Mouse (Mus musculus): ENCODE data around the gene Spsb4. TPM values are rescaled to one million over a fixed set of nuclear protein-coding genes. Genes with fewer than 3 reads are reported as not detected.

The Spsb4 gene
- polyA plus RNA-seq, 1 experiment from 2014 or later, result 21.5 TPM

DNA sequence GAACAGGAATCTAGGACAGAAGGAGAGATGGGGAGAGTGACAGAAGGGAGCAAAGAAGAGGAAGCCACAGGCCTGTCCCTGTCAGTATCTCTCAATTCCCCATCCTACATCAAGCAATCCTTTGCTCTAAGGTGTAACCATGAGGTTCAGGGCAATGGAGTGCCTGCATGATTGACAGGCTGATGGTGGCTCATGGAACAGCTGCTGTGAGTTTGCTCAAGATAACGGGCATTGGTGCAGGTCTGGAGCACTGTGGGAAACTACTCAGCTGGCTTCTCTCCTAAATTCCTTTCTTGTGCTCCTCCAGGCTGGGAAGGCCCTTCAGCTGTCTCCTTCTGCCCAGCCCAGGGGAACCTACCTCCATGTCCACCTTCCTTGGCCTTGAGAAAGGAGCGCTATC, 109.9 kb downstream of the Spsb4 start:
- ATAC-seq (ENCODE audit: insufficient read depth, low FRiP score, low read depth), result peak; percentile 56; the same call in 1 of the 2 replicates
- 75% methylated on average over 2 of the region's 2 CpGs for WGBS

DNA sequence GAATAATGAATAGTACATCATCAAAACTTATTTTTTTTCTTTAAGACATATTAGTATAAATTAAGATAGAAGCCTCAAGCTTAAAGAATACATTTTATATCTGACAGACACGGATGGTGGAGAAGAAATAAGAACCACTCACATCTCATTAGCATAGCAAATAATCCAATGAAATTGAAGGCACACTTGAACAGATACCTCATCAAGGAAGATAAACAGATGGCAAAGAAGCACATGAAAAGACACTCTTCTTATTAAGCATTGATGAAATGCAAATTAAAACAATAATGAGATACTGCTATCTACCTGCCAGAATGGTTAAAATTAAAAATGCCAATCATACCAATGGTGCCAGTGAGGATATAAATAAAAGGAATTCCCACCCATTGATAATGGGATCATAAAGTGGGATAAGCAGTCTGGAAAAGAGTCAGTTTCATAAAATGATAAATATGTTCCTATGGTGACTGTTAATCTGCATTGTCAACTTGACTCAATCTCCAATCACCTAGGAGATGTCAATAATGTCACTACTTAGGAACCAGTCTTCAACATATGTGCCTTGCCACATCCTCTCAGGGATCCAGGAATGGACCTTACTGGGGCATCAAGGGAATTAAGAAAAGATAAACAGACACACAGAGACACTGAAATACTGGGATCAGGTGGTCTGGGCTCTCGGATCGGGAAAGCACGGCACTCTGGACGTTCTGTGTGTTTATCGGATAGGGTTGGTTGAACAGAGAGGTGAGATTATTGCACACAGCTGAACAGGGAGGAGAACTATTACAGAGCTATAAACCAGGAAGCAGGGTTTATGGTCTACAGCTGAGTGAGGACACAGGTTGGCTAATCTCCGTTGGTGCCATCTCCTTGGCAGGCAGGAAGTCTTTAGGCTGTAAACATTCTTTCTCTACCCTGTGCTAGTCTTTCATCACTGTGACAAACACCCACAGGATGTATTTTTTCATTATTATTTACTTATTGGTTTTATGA, 114.0 kb downstream of the Spsb4 start:
- no peak overlapping the region for H3K4me2 ChIP-seq
- H3K9me3 ChIP-seq, result no peaks in the 10 kb centered on the region
- no peak overlapping the region for H3K27ac ChIP-seq
- H3K36me3 ChIP-seq, result no peaks in the 10 kb centered on the region
- no peaks in the 10 kb centered on the region for H3K4me1 ChIP-seq
- WGBS, result 69% methylated on average over 7 of the region's 7 CpGs
- no peaks in the 10 kb centered on the region for H3K27me3 ChIP-seq (replicated peaks)
- no peak for ATAC-seq (ENCODE audit: insufficient read depth, low FRiP score, low read depth)
- H3K4me3 ChIP-seq (replicated peaks), result no peak overlapping the region
- no peak overlapping the region for H3K9ac ChIP-seq

More for the DNA sequence above, 109.9 kb downstream of the Spsb4 start:
- H3K36me3 ChIP-seq, result no peaks in the 10 kb centered on the region
- no peaks in the 10 kb centered on the region for H3K9me3 ChIP-seq
- H3K4me1 ChIP-seq, result no peaks in the 10 kb centered on the region
- H3K9ac ChIP-seq, result no peak overlapping the region
- no peak overlapping the region for H3K4me3 ChIP-seq (replicated peaks)
- H3K4me2 ChIP-seq, result no peak overlapping the region
- H3K27me3 ChIP-seq (replicated peaks), result no peaks in the 10 kb centered on the region
- no peak overlapping the region for H3K27ac ChIP-seq

DNA sequence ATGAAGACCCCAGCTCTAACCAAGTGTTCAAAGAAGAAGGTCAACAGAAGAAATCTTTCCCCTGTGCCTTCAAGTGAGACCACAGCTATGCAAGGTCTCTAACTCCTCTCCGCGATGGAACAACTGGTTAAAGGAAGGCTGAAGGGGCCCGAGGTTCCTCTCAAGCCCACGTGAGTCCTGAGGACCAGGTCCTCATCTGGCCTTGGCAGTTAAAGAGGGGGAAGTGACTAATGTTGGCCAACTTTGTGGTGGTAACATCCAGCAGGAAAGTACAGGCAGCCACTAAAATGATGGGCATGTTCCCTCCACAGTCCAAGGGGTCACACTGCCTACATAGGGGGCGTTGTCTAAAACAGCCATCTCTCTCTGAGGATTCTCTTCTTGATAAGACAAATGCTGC, 118.9 kb downstream of the Spsb4 start:
- H3K36me3 ChIP-seq, result no peaks in the 10 kb centered on the region
- no peaks in the 10 kb centered on the region for H3K27me3 ChIP-seq (replicated peaks)
- no peak overlapping the region for H3K4me2 ChIP-seq
- H3K4me3 ChIP-seq (replicated peaks), result no peak overlapping the region
- no peak overlapping the region for H3K9ac ChIP-seq
- H3K4me1 ChIP-seq, result no peaks in the 10 kb centered on the region
- no peaks in the 10 kb centered on the region for H3K9me3 ChIP-seq
- ATAC-seq (ENCODE audit: insufficient read depth, low FRiP score, low read depth), result no peak
- no peak overlapping the region for H3K27ac ChIP-seq
- 74% methylated on average over 5 of the region's 5 CpGs for WGBS

DNA sequence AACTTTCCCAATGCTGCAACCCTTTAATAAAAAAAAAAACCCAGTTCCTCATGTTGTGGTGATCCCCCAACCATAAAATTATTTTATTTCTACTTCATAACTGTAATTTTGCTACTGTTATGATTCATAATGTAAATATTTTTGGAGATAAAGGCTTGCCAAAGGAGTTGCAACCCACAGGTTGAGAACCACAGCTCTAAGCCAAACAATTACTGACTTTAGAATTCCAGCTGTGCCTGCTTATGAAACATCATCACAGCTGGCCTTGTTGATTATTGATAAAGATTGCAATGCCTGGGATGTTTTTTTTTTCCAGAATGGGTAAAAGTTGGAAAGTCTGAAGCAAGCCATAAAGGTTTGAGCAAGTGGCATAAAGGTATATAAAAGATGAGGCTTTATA, 119.6 kb downstream of the Spsb4 start:
- Histone ChIP-seq H3K9me3 (no peaks in the 10 kb centered on the region), H3K4me3 (replicated peaks) (no peak overlapping the region), H3K27me3 (replicated peaks) (no peaks in the 10 kb centered on the region), H3K36me3 (no peaks in the 10 kb centered on the region), H3K4me2 (no peak overlapping the region), H3K4me1 (no peaks in the 10 kb centered on the region), H3K9ac (no peak overlapping the region), H3K27ac (no peak overlapping the region)
- no peak for ATAC-seq (ENCODE audit: insufficient read depth, low FRiP score, low read depth)

DNA sequence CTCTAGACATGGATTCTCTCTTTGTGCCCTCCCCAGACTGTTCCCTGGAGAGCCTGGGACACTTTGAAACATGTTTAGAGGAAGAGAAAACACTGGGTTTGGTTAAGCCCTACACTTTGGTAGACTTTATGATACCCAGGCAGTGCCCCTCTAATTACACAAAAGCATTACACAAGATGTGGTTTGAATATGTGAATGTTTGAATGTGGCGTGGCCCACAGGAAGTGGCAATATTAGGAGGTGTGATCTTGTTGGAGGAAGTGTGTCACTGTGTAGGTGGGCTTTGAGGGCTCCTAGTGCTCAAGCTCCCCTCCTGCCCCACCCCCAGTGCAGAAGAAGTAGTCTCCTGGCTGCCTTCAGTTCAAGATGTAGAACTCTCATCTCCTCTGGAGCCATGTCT, 122.0 kb downstream of the Spsb4 start:
- WGBS, result 82% methylated on average over 1 of the region's 1 CpGs
- no peak overlapping the region for H3K9ac ChIP-seq
- no peak overlapping the region for H3K4me2 ChIP-seq
- no peaks in the 10 kb centered on the region for H3K4me1 ChIP-seq
- H3K4me3 ChIP-seq (replicated peaks), result no peak overlapping the region
- H3K36me3 ChIP-seq, result no peaks in the 10 kb centered on the region
- no peaks in the 10 kb centered on the region for H3K9me3 ChIP-seq
- H3K27me3 ChIP-seq (replicated peaks), result no peaks in the 10 kb centered on the region
- no peak overlapping the region for H3K27ac ChIP-seq
- no peak for ATAC-seq (ENCODE audit: insufficient read depth, low FRiP score, low read depth)

DNA sequence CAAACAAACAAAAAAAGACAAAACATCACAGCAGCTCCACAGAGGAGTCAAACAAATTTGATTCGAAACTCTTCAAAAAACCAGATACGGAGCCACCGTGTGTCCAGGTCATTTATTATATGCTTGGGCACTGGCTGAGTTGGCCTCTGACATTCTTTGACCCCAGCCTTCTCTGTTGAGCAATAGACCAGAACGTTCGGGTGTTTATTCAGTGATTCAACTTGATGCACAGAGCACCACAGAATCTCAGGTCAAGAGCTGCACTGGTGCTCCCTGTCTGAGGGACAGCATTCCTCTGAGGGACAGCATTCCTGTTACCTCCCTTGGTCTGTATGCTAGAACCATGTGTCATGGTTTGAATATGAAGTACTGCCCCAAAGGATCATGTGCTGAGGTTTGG, 125.1 kb downstream of the Spsb4 start:
- Histone ChIP-seq H3K4me1 (peaks cover 2% of the 10 kb centered on the region; the same call in 1 of the 2 replicates), H3K27ac (no peak overlapping the region), H3K4me2 (no peak overlapping the region), H3K4me3 (replicated peaks) (no peak overlapping the region), H3K9me3 (no peaks in the 10 kb centered on the region), H3K36me3 (no peaks in the 10 kb centered on the region), H3K27me3 (replicated peaks) (no peaks in the 10 kb centered on the region), H3K9ac (no peak overlapping the region)
- WGBS, result 46% methylated on average over 5 of the region's 5 CpGs
- ATAC-seq (ENCODE audit: insufficient read depth, low FRiP score, low read depth), result no peak

Other genes starting within 250 kb of the Spsb4 start
- gene Pxylp1, start 126.2 kb downstream of the Spsb4 start, polyA plus RNA-seq (2015; fragmentation: Nextera tagmentation; extraction: Ambion mirVana), result 29.7 and 31.7 TPM in 2 replicates
- 72.0 and 74.2 TPM in 2 replicates for gene Slc25a36, start 92.3 kb upstream of the Spsb4 start, polyA plus RNA-seq (2015; fragmentation: Nextera tagmentation; extraction: Ambion mirVana)

All from stomach, embryonic 15.5 days (tissue).